Mouse (Mus musculus) layer of hippocampus, adult 11-12 months (tissue): ENCODE data around the gene Mprip.
"Not testable (repeated sequence)": the region's sequence is repeated elsewhere in the genome, so short reads cannot be mapped to it uniquely, and the experiment has no call there.

ENCODE experiments used
- DNase-seq: peaks from one replicate; pipeline ENCODE4 v3.0.0; 2022; ENCODE audit warnings: low spot score

Mprip gene

DNA sequence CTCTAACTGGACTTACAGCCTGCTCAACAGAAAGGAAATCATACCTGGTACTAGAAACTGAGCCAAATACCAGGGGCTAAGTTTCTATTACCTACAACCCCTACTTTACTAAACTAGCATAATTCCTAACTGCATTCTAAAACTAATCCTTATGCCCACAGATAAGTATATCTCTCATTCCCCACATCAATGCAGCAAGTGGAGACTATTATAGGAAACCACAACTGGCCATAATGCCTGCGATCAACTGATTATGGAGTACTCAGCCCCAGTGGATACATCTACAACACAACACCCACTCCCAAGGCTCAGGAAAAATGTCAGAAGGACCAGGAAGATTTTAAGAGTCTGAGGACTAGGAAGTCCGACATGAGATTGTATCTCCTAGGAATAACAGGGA lies 7.6 kb upstream of the Mprip start:
- DNase-seq: no peak

- DNase-seq: no peak
Measured at GRCm38 (mm10) chr11:59655337-59655736, 5.8 kb upstream of the Mprip start.

DNA sequence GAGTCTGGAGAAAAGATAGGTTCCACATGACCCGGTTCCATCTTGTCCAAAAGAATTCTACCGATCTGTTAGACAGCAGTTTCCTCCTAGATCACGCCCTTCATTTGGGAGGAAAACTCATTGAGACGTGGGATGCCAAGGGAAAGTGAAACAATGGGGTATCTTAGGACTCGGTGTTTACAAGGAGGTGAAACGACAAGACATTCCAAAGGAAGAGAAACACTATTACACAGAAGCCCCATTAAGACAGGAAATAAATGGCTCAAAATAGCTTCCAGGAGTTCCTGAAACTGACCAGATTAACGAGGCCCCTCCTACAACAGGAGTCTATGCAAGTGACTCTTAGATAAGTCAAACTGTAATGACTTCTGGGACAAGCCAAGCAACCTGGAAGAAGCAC lies 5.1 kb upstream of the Mprip start:
- DNase-seq: no peak

DNA sequence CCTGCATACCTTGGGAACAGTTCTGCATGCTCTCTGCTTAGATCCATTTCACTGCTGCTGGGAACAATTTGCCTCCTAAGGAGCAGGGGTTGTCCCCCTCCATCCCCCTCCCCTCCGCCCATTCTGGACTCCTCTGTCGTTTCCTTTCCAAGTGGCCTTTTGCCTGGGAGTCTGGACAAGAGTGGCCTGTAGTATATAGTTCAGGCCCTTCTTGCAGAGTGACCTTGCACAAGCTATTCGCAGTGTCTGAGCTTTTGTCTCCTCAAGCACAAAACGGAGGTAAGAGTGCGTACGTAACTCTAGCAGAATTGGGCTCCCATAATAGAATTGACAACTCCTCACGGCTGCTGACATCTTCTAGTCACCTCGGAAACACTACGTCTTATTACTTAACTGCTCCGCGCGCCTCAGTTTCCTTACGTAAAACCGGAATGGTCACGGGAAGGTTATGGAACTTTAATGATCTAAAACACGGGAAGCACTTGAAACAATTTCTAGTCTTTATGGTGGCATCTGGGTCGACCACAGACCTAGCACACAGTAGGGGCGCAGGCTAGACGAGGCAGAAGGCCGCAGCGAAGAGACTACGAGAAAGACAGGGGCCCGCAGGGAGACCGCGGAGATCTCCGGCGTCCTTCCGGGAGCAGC lies 620 bp downstream of the Mprip start:
- DNase-seq: no peak

GRCm38 (mm10) chr11:59662249-59662788 lies 1.2 kb downstream of the Mprip start:
- DNase-seq: peak; percentile 95

- no peak for DNase-seq
Measured at GRCm38 (mm10) chr11:59662877-59663775, 2.0 kb downstream of the Mprip start.

- no peak for DNase-seq
Measured at GRCm38 (mm10) chr11:59663776-59664320, 2.7 kb downstream of the Mprip start.

DNA sequence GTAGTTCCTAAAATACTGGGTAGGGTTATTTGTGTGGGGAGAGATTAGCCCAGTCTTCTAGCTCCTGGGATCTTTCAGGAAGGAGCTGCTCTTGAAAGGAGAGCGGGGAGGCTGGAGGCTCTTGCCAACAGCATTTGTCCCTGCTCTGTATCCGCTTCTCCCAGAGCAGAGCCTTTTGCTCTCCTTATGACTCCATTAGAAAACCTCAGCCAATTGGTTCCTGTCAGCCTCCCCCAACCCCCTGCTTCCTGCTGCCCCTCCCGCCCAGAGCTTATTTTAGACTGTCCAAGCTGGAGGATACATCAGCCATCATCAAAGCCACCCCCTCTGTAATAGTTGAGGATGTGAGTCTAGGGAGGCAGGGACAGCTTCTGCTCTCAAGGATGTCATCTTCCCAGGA lies 3.7 kb downstream of the Mprip start:
- peak; percentile 25 for DNase-seq

DNA sequence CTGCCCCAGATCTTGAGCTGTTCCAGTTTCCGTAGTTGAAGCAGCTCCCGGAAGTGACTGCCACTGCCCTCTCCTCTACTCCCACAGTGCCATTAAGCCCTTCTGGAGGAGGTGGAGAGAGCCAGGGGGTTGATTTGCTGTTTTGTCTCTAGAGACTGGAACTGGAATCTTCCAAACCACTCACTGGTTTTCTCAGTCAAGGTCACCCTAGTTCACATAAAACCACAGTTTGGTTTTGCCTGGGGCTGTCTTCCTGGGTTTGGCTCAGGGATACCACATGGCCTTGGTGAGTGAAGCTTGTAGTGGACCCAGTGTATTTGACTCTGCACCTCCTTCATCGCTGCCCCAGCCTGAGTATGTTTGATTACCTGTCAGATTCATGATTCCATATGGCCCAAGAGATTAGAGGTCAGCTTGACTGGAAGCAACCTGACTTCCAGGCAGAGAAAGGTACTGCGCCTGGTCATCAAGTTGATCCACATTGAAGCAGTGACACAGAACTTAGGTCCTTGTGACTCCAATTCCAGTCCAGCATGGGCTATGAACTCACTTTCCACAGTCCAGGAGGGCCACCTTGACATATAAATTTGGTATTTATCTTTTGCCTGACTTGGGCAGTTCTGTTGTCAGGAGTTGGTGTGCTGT lies 10.1 kb downstream of the Mprip start:
- no peak for DNase-seq

GRCm38 (mm10) chr11:59674013-59674412 lies 12.9 kb downstream of the Mprip start:
- no peak for DNase-seq

DNA sequence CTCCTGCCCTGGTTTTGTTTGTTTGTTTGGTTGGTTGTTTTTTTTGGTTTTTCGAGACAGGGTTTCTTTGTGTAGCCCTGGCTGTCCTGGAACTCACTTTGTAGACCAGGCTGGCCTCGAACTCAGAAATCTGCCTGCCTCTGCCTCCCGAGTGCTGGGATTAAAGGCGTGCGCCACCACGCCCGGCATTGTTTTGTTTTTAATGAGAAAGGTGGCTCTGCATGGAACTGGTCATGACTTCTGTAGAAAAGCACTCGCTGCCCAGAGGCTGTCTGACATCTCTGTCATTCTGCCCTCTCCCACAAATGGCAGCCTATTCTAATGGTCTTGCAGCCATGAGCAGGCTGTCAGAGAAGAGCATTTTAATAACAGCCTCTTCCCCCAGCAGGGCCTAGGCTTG lies 13.6 kb downstream of the Mprip start:
- DNase-seq: not testable (repeated sequence)

DNA sequence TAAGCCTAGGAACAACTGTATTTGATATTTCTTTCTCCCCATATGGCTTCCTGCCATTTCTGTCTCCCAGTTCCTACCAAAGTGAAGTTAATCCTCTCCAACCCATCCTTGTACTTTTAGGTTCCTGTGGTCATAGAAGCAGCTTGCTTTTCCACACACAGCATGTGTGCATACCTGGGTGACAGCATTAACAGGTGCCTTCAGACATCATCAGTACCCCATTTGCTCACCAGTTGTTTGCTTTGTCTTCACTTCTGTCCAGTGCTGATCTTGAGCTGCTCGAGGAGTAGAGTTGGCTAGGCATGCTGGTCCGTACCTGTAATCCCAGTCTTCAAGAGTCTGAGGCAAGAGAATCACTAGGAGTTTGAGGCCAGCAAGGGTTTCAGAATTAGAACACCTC lies 16.7 kb downstream of the Mprip start:
- DNase-seq: no peak

DNA sequence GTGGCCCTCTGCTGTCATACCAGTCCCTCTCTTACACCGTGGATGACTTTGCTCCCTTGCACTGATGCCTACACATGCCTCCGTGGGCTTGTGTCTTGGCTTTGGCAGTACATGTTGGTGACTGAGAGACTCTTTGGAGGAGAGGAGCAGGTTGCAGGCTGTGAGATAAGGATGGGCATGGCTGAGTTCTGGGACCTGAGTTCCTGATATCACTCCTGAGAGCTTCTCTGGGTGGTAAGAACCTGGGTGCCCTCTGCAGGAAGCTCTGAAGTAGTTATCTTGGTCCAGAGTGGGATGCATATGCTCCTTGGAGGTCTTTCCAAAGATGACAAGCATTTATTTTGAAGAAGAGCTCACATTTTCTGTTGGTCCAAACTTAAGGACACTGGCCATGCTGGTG lies 17.6 kb downstream of the Mprip start:
- no peak for DNase-seq

- DNase-seq: no peak
Measured at GRCm38 (mm10) chr11:59680111-59680510, 19.0 kb downstream of the Mprip start.

DNA sequence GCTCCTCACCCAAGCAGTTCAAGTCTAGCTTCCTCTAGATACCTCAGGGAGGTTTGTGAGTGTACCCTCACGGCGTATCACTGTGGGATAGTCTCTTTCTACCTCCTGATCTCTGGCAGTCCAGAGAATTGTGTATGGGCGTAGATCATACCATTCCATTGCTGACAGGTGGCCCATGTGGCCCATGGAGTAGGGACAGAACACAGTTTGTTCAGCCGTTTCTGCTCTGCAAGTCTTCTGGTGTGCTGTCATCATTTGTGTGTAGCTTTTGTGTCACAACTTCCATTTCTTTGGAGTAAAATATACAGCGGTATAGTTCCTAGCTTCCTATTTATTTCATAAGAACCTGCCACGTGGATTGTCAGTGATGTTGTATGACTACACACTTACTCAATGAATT lies 23.9 kb downstream of the Mprip start:
- no peak for DNase-seq

GRCm38 (mm10) chr11:59694533-59694932 lies 33.4 kb downstream of the Mprip start:
- no peak for DNase-seq

GRCm38 (mm10) chr11:59695550-59695949 lies 34.4 kb downstream of the Mprip start:
- DNase-seq: no peak

DNA sequence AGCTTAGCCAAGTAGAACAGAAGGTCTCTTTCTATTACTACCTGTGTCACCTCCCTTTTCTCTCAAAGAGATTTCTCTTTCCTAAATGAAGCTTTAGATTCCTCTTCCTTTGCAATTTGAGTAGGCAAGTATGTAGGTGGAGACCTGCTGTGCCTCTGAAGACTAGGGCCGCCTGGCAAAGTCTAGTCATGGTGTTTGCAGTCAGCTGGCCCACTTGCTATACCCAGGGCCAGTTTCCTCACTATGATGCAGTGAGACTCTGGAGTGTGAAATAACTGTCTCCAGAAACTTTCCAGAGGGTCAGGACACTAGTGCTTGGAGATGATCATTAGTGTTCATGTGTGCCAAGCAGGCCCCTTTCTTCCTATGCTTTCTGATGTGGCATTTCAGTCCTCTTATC lies 36.5 kb downstream of the Mprip start:
- no peak for DNase-seq

- DNase-seq: no peak
Measured at GRCm38 (mm10) chr11:59700787-59701186, 39.7 kb downstream of the Mprip start.

DNA sequence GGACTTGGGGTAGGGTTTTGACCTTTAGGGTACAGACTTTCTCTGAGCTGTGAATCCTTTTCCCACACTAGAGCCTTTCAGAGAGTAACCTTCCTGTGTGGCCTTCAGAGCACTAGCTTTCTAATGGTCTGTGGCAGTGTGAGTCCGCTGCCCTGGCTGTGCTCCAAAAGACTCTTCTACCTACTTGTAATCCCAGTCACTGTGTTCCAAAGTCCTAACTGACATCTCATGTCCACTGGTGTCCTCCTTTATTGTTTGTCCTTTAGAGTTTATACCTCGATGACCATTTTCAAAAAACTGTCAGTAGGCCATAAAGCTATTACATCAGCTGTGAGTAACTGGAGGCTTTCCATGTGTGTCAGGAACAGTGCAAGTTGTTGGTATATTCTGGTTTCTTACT lies 44.0 kb downstream of the Mprip start:
- DNase-seq: no peak

GRCm38 (mm10) chr11:59707481-59707880 lies 46.4 kb downstream of the Mprip start:
- no peak for DNase-seq

DNA sequence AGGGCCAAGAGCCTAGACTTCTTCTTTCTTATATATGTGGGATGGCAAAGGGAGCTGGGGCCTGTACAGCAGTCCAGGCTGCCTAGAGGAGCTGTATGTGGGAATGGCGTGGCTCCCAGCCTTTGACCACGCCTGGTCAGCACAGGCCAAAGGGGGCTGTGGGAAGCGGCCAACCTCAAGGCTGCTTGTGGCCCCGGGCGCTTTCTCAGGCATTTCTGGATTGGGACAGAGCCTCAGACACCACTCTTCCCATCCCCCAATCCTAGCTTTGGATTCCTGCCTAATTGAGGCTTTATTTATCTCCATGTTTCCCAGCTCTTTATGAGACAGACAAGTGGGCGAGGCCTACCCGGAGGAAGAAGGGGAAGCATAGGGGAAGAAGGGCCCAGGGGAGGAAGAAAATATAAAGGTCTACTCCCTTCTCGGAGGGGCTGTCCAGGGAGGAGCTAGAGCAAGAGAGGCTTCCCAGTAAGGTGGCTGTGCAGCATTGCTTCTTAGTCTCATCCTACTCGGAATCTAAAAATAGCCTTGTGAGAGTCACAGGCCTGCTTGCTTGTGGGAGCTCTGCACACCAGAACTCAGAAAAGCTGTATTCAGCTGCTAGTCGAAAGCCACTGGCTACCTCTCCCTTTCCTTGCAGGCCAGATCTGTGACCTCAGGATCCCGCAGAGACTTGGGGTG lies 47.0 kb downstream of the Mprip start:
- DNase-seq: peak; percentile 73
